Comparison of ENCODE assay signal across 29 mouse cellular contexts in genomic region chr11:97108976-97109375, GRCm38 (mm10). TPM values are rescaled to one million over a fixed set of nuclear protein-coding genes. Genes with fewer than 3 reads are reported as not detected.
DNase-seq lines count a peak whose midpoint lies in the region; ATAC-seq and TF ChIP-seq lines count a peak whose summit lies in the region.
"Had no signal": no experiment of that assay in that cellular context is flagged by ENCODE, and none has a peak within 500 bp of the region (broad histone marks: within the 10 kb centered on the region; RNA-seq: fewer than 3 reads in every experiment).

No protein-coding gene starts in this region.

- TF ChIP-seq POLR2A in cerebellum, adult 2 months (IDR thresholded peaks at IDR 0.05; ENCODE audit: borderline replicate concordance, insufficient read depth, low read length): no peak

- no peak overlapping the region for H3K4me3 ChIP-seq in hindbrain, embryonic 10.5 days
- no peak overlapping the region for H3K4me3 ChIP-seq in cerebellum, adult 2 months (replicated peaks; ENCODE audit: insufficient read depth, low read depth, low read length)
- H3K4me3 ChIP-seq: embryonic facial prominence, embryonic 10.5 days; embryonic facial prominence, embryonic 13.5 days; erythroblast, embryonic 14.5 days; forebrain, embryonic 12.5 days; forebrain, embryonic 15.5 days; heart, embryonic 12.5 days; heart, embryonic 15.5 days; intestine, embryonic 15.5 days had no signal

- peaks cover 42% of the 10 kb centered on the region for H3K27me3 ChIP-seq in hindbrain, embryonic 10.5 days (ENCODE audit: insufficient read depth, poor library complexity, severe bottlenecking)
- H3K27me3 ChIP-seq in cerebellum, adult 2 months (ENCODE audit: control insufficient read depth, insufficient read depth, low read length): no peaks in the 10 kb centered on the region; the same call in 1 of the 2 replicates

- ATAC-seq in CD4-positive, CD25-positive, alpha-beta regulatory T cell, adult 4 months: peak; percentile 55
- ATAC-seq: forebrain, embryonic 15.5 days; hindbrain, postnatal 0 days; intestine, embryonic 15.5 days had no signal

- peaks cover 5% of the 10 kb centered on the region for H3K4me1 ChIP-seq in hindbrain, embryonic 10.5 days (replicated peaks)
- H3K4me1 ChIP-seq in cerebellum, adult 2 months (ENCODE audit: control insufficient read depth, insufficient read depth, low read length): no peaks in the 10 kb centered on the region
- H3K4me1 ChIP-seq: intestine, embryonic 15.5 days had no signal

- no peak overlapping the region for H3K27ac ChIP-seq in hindbrain, embryonic 10.5 days
- H3K27ac ChIP-seq in cerebellum, adult 2 months (ENCODE audit: insufficient read depth, low read length): no peak overlapping the region
- H3K27ac ChIP-seq: embryonic facial prominence, embryonic 10.5 days; embryonic facial prominence, embryonic 13.5 days; forebrain, embryonic 12.5 days; forebrain, embryonic 15.5 days; heart, embryonic 15.5 days; hindbrain, embryonic 14.5 days; hindbrain, postnatal 0 days; intestine, embryonic 15.5 days had no signal

- H3K36me3 ChIP-seq in hindbrain, embryonic 10.5 days: no peaks in the 10 kb centered on the region
- H3K36me3 ChIP-seq: embryonic facial prominence, embryonic 10.5 days; embryonic facial prominence, embryonic 13.5 days; forebrain, embryonic 12.5 days; forebrain, embryonic 15.5 days; heart, embryonic 12.5 days; heart, embryonic 15.5 days; intestine, embryonic 15.5 days had no signal

- WGBS in hindbrain, embryonic 10.5 days: 85% methylated on average over 16 of the region's 16 CpGs
- WGBS in cerebellum, adult 2 months: 84% methylated on average over 16 of the region's 16 CpGs

- no peaks in the 10 kb centered on the region for H3K9me3 ChIP-seq in hindbrain, embryonic 10.5 days
- H3K9me3 ChIP-seq: embryonic facial prominence, embryonic 10.5 days; embryonic facial prominence, embryonic 13.5 days; forebrain, embryonic 12.5 days; forebrain, embryonic 15.5 days; heart, embryonic 12.5 days; heart, embryonic 15.5 days; intestine, embryonic 15.5 days had no signal

- no peak for TF ChIP-seq CTCF in cerebellum, adult 2 months (IDR thresholded peaks at IDR 0.05; ENCODE audit: borderline replicate concordance, insufficient read depth, low read depth, low read length)

- DNase-seq in brain, adult 2 months (ENCODE audit: low read depth, low spot score): peak; percentile 73
- DNase-seq in natural killer cell, adult 2 months (ENCODE audit: low spot score in 2 of 2): peak; percentile 35 to 64
- no peak for DNase-seq in hindbrain, embryonic 10.5 days (ENCODE audit: low spot score)
- DNase-seq in cerebellum, adult 2 months: no peak
- DNase-seq in retina, postnatal 1 day: no peak
- DNase-seq: adrenal gland, postnatal 10 days; adrenal gland, postnatal 36 days; cerebellum, adult 11 months; cerebellum, adult 8-10 months; cerebellum, postnatal 10 days; cerebellum, postnatal 36 days; embryo, embryonic 11 days; gastrocnemius, postnatal 10 days; heart, adult 18-20 months; heart, postnatal 10 days; heart, postnatal 36 days; kidney, adult 18-20 months had no signal

RNA-seq across cellular contexts. Expression of gene Tbx21, which starts 6.2 kb away (rescaled TPM):
- polyA plus RNA-seq in CD4-positive, CD25-positive, alpha-beta regulatory T cell, adult 4 months (2017; shearing (Covaris generic)): 1 to 10 TPM; 2.2 TPM
- 0.29 TPM in 2 replicates for polyA plus RNA-seq in hindbrain, embryonic 10.5 days (2016; fragmentation: Nextera tagmentation; extraction: Ambion mirVana)
- 0.03 TPM in 2 replicates for polyA plus RNA-seq in cerebellum, adult 2 months (2012; rRNA removed)
- polyA plus RNA-seq: C2C12; erythroblast, embryonic 14.5 days; heart, embryonic 12.5 days; hindbrain, embryonic 14.5 days had no signal

RNA-seq across cellular contexts. Expression of gene Tbkbp1, which starts 42.3 kb away (rescaled TPM):
- under 1 TPM in 1 of 2 experiments, not detected in 1; 0.09 TPM for polyA plus RNA-seq in CD4-positive, CD25-positive, alpha-beta regulatory T cell, adult 4 months (2017; shearing (Covaris generic))
- 3.6 and 6.4 TPM in 2 replicates for polyA plus RNA-seq in hindbrain, embryonic 10.5 days (2016; fragmentation: Nextera tagmentation; extraction: Ambion mirVana)
- polyA plus RNA-seq in cerebellum, adult 2 months (2012; rRNA removed): 94.3 and 97.7 TPM in 2 replicates

RNA-seq across cellular contexts. Expression of gene Osbpl7, which starts 58.5 kb away (rescaled TPM):
- 10 to 100 TPM; 24.9 to 46.4 TPM for polyA plus RNA-seq in CD4-positive, CD25-positive, alpha-beta regulatory T cell, adult 4 months (2017; shearing (Covaris generic))
- polyA plus RNA-seq in hindbrain, embryonic 10.5 days (2016; fragmentation: Nextera tagmentation; extraction: Ambion mirVana): 9.4 and 10.7 TPM in 2 replicates
- polyA plus RNA-seq in cerebellum, adult 2 months (2012; rRNA removed): 25.5 and 26.5 TPM in 2 replicates

Comparison
In these comparisons a context has a peak if more than half of its experiments do, and no peak if none do; other contexts are left out.
1. DNase-seq: peak in brain, adult 2 months (single experiment) and natural killer cell, adult 2 months (2 of 2); none in hindbrain, embryonic 10.5 days (single experiment), cerebellum, adult 2 months (0 of 2) and retina, postnatal 1 day (single experiment).
2. RNA of gene Tbkbp1, which starts 42.3 kb away (polyA plus RNA-seq): 94.3 to 97.7 TPM in cerebellum, adult 2 months; 3.6 to 6.4 TPM in hindbrain, embryonic 10.5 days and 0.09 TPM in CD4-positive, CD25-positive, alpha-beta regulatory T cell, adult 4 months; every median in the first group is over 10 times any median in the second.